Mouse (Mus musculus): ENCODE measurements around the gene Krt31.

Gene Krt31

DNA sequence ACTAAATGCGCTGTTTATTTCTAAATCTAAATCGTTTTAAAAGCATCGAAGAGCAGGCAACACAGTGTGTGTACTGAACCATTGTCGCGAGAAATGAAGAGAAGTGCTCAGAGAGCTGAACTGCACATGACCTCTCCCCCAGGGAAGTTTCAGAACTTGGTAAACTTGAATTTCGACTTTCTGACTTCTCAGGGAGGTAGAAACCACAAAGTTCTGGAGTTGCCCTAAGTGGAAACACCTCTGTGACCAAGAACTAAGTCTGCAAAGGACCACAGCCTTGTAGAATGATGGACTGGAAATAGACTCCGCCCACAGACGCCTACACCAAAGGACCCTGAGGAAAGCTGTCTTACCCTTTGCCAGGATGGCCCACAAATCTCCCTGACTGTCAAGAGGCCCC is 44.4 kb downstream of the Krt31 start:
- no peak for DNase-seq (ENCODE audit: low spot score)

DNA sequence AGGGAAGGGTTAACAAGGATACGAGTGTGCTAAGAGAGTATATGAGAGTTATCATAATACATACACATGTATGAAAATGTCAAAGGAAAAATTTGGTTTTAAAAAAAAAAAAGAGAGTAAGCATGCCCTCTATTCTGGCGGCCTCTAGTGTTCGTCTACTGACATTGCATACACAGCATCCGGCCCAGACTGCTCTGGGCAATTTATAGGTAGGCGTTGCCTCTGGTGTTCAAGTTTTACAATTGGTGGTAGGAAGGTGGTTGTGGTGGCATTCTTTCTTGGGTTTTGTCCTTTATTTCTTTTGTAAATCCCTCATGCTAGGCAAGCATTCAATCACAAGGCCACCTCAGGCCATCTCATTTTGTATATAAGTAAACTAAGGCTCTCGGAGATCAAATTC is 45.5 kb downstream of the Krt31 start:
- no peak for DNase-seq (ENCODE audit: low spot score)

DNA sequence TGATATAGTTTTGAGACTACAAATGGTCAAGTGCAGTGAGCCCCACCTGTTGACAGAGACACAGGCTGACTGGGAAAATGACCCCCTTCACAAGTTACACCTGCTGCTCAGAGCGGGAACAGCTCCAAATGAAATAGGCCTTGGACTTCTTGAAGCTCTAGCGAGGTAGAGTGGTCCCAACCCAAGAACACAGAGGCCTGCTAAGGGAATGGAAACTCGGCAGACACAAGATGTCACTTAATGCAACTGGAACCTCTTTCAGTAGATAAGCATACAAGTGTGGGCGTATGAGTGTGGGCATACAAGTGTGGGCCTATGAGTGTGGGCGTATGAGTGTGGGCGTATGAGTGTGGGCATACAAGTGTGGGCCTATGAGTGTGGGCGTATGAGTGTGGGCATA is 51.3 kb downstream of the Krt31 start:
- DNase-seq (ENCODE audit: low spot score): no peak

All from ovary, postnatal 10 days (tissue).